Comparison of ENCODE assay signal across 14 mouse cellular contexts in genomic region chr1:88539823-88540222, GRCm38 (mm10). TPM values are rescaled to one million over a fixed set of nuclear protein-coding genes. Genes with fewer than 3 reads are reported as not detected.
DNase-seq lines count a peak whose midpoint lies in the region; ATAC-seq lines count a peak whose summit lies in the region.
"Had no signal": no experiment of that assay in that cellular context is flagged by ENCODE, and none has a peak within 500 bp of the region (broad histone marks: within the 10 kb centered on the region; RNA-seq: fewer than 3 reads in every experiment).

No protein-coding gene starts in this region.

- ATAC-seq in hindbrain, embryonic 15.5 days (ENCODE audit: low FRiP score, low read depth), result no peak
- ATAC-seq in neural tube, embryonic 15.5 days (ENCODE audit: low FRiP score), result no peak
- no peak for ATAC-seq in inflammation-experienced regulatory T-cells, adult 6 months
- ATAC-seq: midbrain, embryonic 13.5 days had no signal

- WGBS in hindbrain, embryonic 15.5 days, result 38% methylated on average over 3 of the region's 3 CpGs
- 71% methylated on average over 3 of the region's 3 CpGs for WGBS in hindbrain, embryonic 10.5 days
- WGBS in neural tube, embryonic 15.5 days, result 50% methylated on average over 3 of the region's 3 CpGs

- peaks cover 4% of the 10 kb centered on the region; the same call in 1 of the 2 replicates for H3K4me1 ChIP-seq in hindbrain, embryonic 15.5 days (replicated peaks)
- H3K4me1 ChIP-seq in hindbrain, embryonic 10.5 days (replicated peaks), result no peaks in the 10 kb centered on the region
- no peaks in the 10 kb centered on the region for H3K4me1 ChIP-seq in neural tube, embryonic 15.5 days
- H3K4me1 ChIP-seq: embryonic facial prominence, embryonic 15.5 days had no signal

- intact Hi-C loops in heart, postnatal 10 days (cut with DNase I), result no loop called here

- no peak overlapping the region for H3K4me3 ChIP-seq in hindbrain, embryonic 15.5 days
- no peak overlapping the region for H3K4me3 ChIP-seq in hindbrain, embryonic 10.5 days
- no peak overlapping the region for H3K4me3 ChIP-seq in neural tube, embryonic 15.5 days (replicated peaks)
- H3K4me3 ChIP-seq: embryonic facial prominence, embryonic 15.5 days; heart, adult 2 months; midbrain, embryonic 13.5 days had no signal

- no peaks in the 10 kb centered on the region for H3K9me3 ChIP-seq in hindbrain, embryonic 15.5 days
- H3K9me3 ChIP-seq in hindbrain, embryonic 10.5 days, result no peaks in the 10 kb centered on the region
- no peaks in the 10 kb centered on the region for H3K9me3 ChIP-seq in neural tube, embryonic 15.5 days (replicated peaks)
- H3K9me3 ChIP-seq: embryonic facial prominence, embryonic 15.5 days; G1E; midbrain, embryonic 13.5 days had no signal

- no peak overlapping the region for H3K4me2 ChIP-seq in hindbrain, embryonic 15.5 days
- no peak overlapping the region for H3K4me2 ChIP-seq in neural tube, embryonic 15.5 days
- H3K4me2 ChIP-seq: embryonic facial prominence, embryonic 15.5 days; midbrain, embryonic 13.5 days had no signal

- no peak for DNase-seq in hindbrain, embryonic 10.5 days (ENCODE audit: low spot score)
- DNase-seq in neural tube, embryonic 10.5 days (ENCODE audit: extremely low spot score, low spot score), result no peak
- DNase-seq in heart, postnatal 10 days, result peak; percentile 44 to 46
- DNase-seq in gastrocnemius, postnatal 4 days (ENCODE audit: low spot score in 2 of 2), result no peak
- DNase-seq: adrenal gland, postnatal 10 days had no signal

- H3K27ac ChIP-seq in hindbrain, embryonic 15.5 days (replicated peaks), result peak overlapping the region; percentile 62
- no peak overlapping the region for H3K27ac ChIP-seq in hindbrain, embryonic 10.5 days
- peak overlapping the region; percentile 28; the same call in 1 of the 2 replicates for H3K27ac ChIP-seq in neural tube, embryonic 15.5 days (replicated peaks)
- H3K27ac ChIP-seq: embryonic facial prominence, embryonic 15.5 days; heart, adult 2 months; kidney, postnatal 0 days; liver, embryonic 14.5 days; midbrain, embryonic 13.5 days had no signal

- H3K9ac ChIP-seq in hindbrain, embryonic 15.5 days, result no peak overlapping the region
- H3K9ac ChIP-seq in neural tube, embryonic 15.5 days (replicated peaks), result no peak overlapping the region
- H3K9ac ChIP-seq: embryonic facial prominence, embryonic 15.5 days; liver, embryonic 14.5 days; midbrain, embryonic 13.5 days had no signal

- no peaks in the 10 kb centered on the region for H3K36me3 ChIP-seq in hindbrain, embryonic 15.5 days
- no peaks in the 10 kb centered on the region for H3K36me3 ChIP-seq in hindbrain, embryonic 10.5 days
- no peaks in the 10 kb centered on the region for H3K36me3 ChIP-seq in neural tube, embryonic 15.5 days
- H3K36me3 ChIP-seq: embryonic facial prominence, embryonic 15.5 days; G1E; midbrain, embryonic 13.5 days had no signal

- no peaks in the 10 kb centered on the region for H3K27me3 ChIP-seq in hindbrain, embryonic 15.5 days
- H3K27me3 ChIP-seq in hindbrain, embryonic 10.5 days (ENCODE audit: insufficient read depth, poor library complexity, severe bottlenecking), result no peaks in the 10 kb centered on the region
- H3K27me3 ChIP-seq in neural tube, embryonic 15.5 days (replicated peaks), result no peaks in the 10 kb centered on the region
- H3K27me3 ChIP-seq: embryonic facial prominence, embryonic 15.5 days; midbrain, embryonic 13.5 days had no signal

RNA-seq across cellular contexts. Expression of gene Glrp1, which starts 30.0 kb away (rescaled TPM):
- not detected in 2 replicates for polyA plus RNA-seq in hindbrain, embryonic 15.5 days (2015; fragmentation: Nextera tagmentation; extraction: Ambion mirVana)
- polyA plus RNA-seq in hindbrain, embryonic 10.5 days (2016; fragmentation: Nextera tagmentation; extraction: Ambion mirVana), result not detected in 2 replicates
- polyA plus RNA-seq in neural tube, embryonic 15.5 days (2015; fragmentation: Nextera tagmentation; extraction: Ambion mirVana), result 0.11 TPM in 1 of 2 replicates, not detected in the other
- total RNA-seq in heart, postnatal 10 days (2021), result under 1 TPM in 1 of 2 experiments, not detected in 1; 0.12 TPM
- polyA plus RNA-seq in inflammation-experienced regulatory T-cells, adult 6 months (2017; shearing (Covaris generic)), result not detected
- total RNA-seq in gastrocnemius, postnatal 4 days (2021), result not detected
- total RNA-seq: adrenal gland, postnatal 10 days had no signal
- polyA plus RNA-seq: G1E; midbrain, embryonic 13.5 days had no signal

Comparison
In these comparisons a context has a peak if more than half of its experiments do, and no peak if none do; other contexts are left out.
1. DNase-seq: peak in heart, postnatal 10 days (2 of 2); none in hindbrain, embryonic 10.5 days (single experiment), neural tube, embryonic 10.5 days (single experiment) and gastrocnemius, postnatal 4 days (0 of 2).